Mouse (Mus musculus) T-helper 1 cell (primary cell): ENCODE results near the gene Fam208a.

Source experiments
- in situ Hi-C: fragments of 300-600 bp; cut with MboI, MseI; formaldehyde crosslinking; loops from one replicate; pipeline ENCODE4 v1.15.1; 2025; ENCODE audit warnings: high pct_unique_total_duplicates

Fam208a gene

GRCm38 (mm10) chr14:27413961-27414360 is 14.7 kb upstream of the Fam208a start:
- in situ Hi-C loops, result no loop called here

- in situ Hi-C loops, result no loop called here
Measured at GRCm38 (mm10) chr14:27420816-27421215, 7.8 kb upstream of the Fam208a start.

GRCm38 (mm10) chr14:27422301-27422700 is 6.3 kb upstream of the Fam208a start:
- in situ Hi-C loops, result no loop called here

- in situ Hi-C loops, result loop anchor here (25.0 kb wide), 1 partner anchor 767 kb away; the partner anchor contains the start of gene Pde12
Measured at GRCm38 (mm10) chr14:27428973-27429711, 508 bp downstream of the Fam208a start.

GRCm38 (mm10) chr14:27430280-27430679 is 1.6 kb downstream of the Fam208a start:
- in situ Hi-C loops, result loop anchor here (25.0 kb wide), 1 partner anchor 768 kb away; the partner anchor contains the start of gene Pde12

GRCm38 (mm10) chr14:27432064-27432463 is 3.4 kb downstream of the Fam208a start:
- in situ Hi-C loops, result loop anchor here (25.0 kb wide), 1 partner anchor 770 kb away; the partner anchor contains the start of gene Pde12

- in situ Hi-C loops, result loop anchor here (25.0 kb wide), 1 partner anchor 774 kb away; the partner anchor contains the start of gene Pde12
Measured at GRCm38 (mm10) chr14:27436116-27436515, 7.5 kb downstream of the Fam208a start.

- in situ Hi-C loops, result loop anchor here (25.0 kb wide), 1 partner anchor 775 kb away; the partner anchor contains the start of gene Pde12
Measured at GRCm38 (mm10) chr14:27436826-27437225, 8.2 kb downstream of the Fam208a start.

GRCm38 (mm10) chr14:27440921-27441320 is 12.3 kb downstream of the Fam208a start:
- in situ Hi-C loops, result loop anchor here (25.0 kb wide), 1 partner anchor 779 kb away; the partner anchor contains the start of gene Pde12

- in situ Hi-C loops, result loop anchor here (25.0 kb wide), 1 partner anchor 783 kb away; the partner anchor contains the start of gene Pde12
Measured at GRCm38 (mm10) chr14:27444851-27445281, 16.2 kb downstream of the Fam208a start.

GRCm38 (mm10) chr14:27446963-27447362 is 18.3 kb downstream of the Fam208a start:
- in situ Hi-C loops, result loop anchor here (25.0 kb wide), 1 partner anchor 785 kb away; the partner anchor contains the start of gene Pde12

GRCm38 (mm10) chr14:27491399-27491798 is 62.8 kb downstream of the Fam208a start:
- in situ Hi-C loops, result no loop called here

GRCm38 (mm10) chr14:27493516-27493915 is 64.9 kb downstream of the Fam208a start:
- in situ Hi-C loops, result no loop called here

- in situ Hi-C loops, result loop anchor here (10.0 kb wide), 1 partner anchor 244 kb away; no protein-coding TSS in a partner anchor
Measured at GRCm38 (mm10) chr14:27501096-27501495, 72.5 kb downstream of the Fam208a start.

- in situ Hi-C loops, result loop anchor here (10.0 kb wide), 1 partner anchor 237 kb away; no protein-coding TSS in a partner anchor
Measured at GRCm38 (mm10) chr14:27507894-27508643, 79.4 kb downstream of the Fam208a start, which contains the start of gene Ccdc66. TSS of gene Ccdc66 (minus strand) at chr14:27508460.

GRCm38 (mm10) chr14:27508644-27509301 is 80.1 kb downstream of the Fam208a start:
- in situ Hi-C loops, result loop anchor here (10.0 kb wide), 1 partner anchor 236 kb away; no protein-coding TSS in a partner anchor

- in situ Hi-C loops, result no loop called here
Measured at GRCm38 (mm10) chr14:27524541-27524940, 95.9 kb downstream of the Fam208a start.
